Mouse (Mus musculus) myocyte (in vitro differentiated cells): ENCODE measurements at regions not wholly inside any gene's neighbourhood (a gene's known extent, or its start where the extent isn't known, plus 50 kb on each side); places are given as distances from the start of the nearest gene placed in this dataset.

Experiments used
- CEBPB ChIP-seq: IDR thresholded peaks from 2 replicates; pipeline ENCODE4 v1.6.1; 2011; ENCODE audit warnings: mild to moderate bottlenecking, moderate library complexity; ENCODE audit not compliant: poor library complexity, insufficient read depth, severe bottlenecking
- MAX ChIP-seq: IDR thresholded peaks from one replicate; pipeline ENCODE4 v1.6.1; 2011; ENCODE audit warnings: low read depth, mild to moderate bottlenecking, control low read depth
- MYOG ChIP-seq, 3 experiments: IDR thresholded peaks; one replicate each; pipeline ENCODE4 v1.6.1; 2011; ENCODE audit warnings: control low read depth in 2 of 3, low read depth in 2 of 3, mild to moderate bottlenecking in 2 of 3; ENCODE audit not compliant: insufficient read length in 2 of 3, control insufficient read depth in 1 of 3, insufficient read depth in 1 of 3
- POLR2A ChIP-seq: IDR thresholded peaks from one replicate; pipeline ENCODE4 v1.6.1; 2011; ENCODE audit warnings: low read depth, mild to moderate bottlenecking, control low read depth, moderate library complexity; ENCODE audit not compliant: insufficient read length
- REST ChIP-seq: IDR thresholded peaks from one replicate; pipeline ENCODE4 v1.6.1; 2011; ENCODE audit warnings: mild to moderate bottlenecking, control low read depth, moderate library complexity; ENCODE audit not compliant: insufficient read depth, insufficient read length
- USF1 ChIP-seq: IDR thresholded peaks from one replicate; pipeline ENCODE4 v1.6.1; 2011; ENCODE audit warnings: low read depth, mild to moderate bottlenecking, control low read depth, moderate library complexity

- TF ChIP-seq POLR2A: no peak
- no peak for TF ChIP-seq REST
- TF ChIP-seq MYOG (IDR thresholded peaks at IDR 0.05; ENCODE audit: control insufficient read depth in 1 of 3, insufficient read depth in 1 of 3, insufficient read length in 2 of 3, low read depth in 2 of 3): no peak
- no peak for TF ChIP-seq CEBPB
- no peak for TF ChIP-seq MAX
- TF ChIP-seq USF1: no peak
Measured at GRCm38 (mm10) chr13:83722791-83723190, 219.0 kb downstream of the Mef2c start.
